Mouse (Mus musculus) cerebellum, adult 2 months (tissue): ENCODE data around the gene Ccnyl1. TPM values are rescaled to one million over a fixed set of nuclear protein-coding genes. Genes with fewer than 3 reads are reported as not detected.

Source experiments
- DNase-seq, 2 experiments: peaks; one replicate each; pipeline ENCODE4 v3.0.0; 2021
- H3K27ac ChIP-seq: fragments of 200-500 bp; 2 replicates; pipeline ENCODE4 v1.5.1; 2012; ENCODE audit warnings: low read length, control low read depth, inconsistent platforms; ENCODE audit not compliant: insufficient read depth
- H3K27me3 ChIP-seq: fragments of 200-500 bp; 2 replicates; pipeline ENCODE4 v1.6.1; 2012; ENCODE audit warnings: inconsistent platforms, mild to moderate bottlenecking, low read length, moderate library complexity; ENCODE audit not compliant: control insufficient read depth, insufficient read depth
- H3K4me1 ChIP-seq: fragments of 200-500 bp; 2 replicates; pipeline ENCODE4 v1.6.1; 2011; ENCODE audit warnings: low read length; ENCODE audit not compliant: control insufficient read depth, insufficient read depth
- H3K4me3 ChIP-seq: fragments of 200-500 bp; replicated peaks from 2 replicates; pipeline ENCODE3; 2011; ENCODE audit warnings: mild to moderate bottlenecking, low read depth, low read length, control low read depth; ENCODE audit not compliant: insufficient read depth
- CTCF ChIP-seq: fragments of 200-500 bp; IDR thresholded peaks from 2 replicates; pipeline ENCODE4 v1.5.1; 2011; ENCODE audit warnings: low read depth, mild to moderate bottlenecking, control low read depth, low read length, moderate library complexity, borderline replicate concordance; ENCODE audit not compliant: insufficient read depth
- POLR2A ChIP-seq: fragments of 200-500 bp; IDR thresholded peaks from 2 replicates; pipeline ENCODE4 v1.6.1; 2011; ENCODE audit warnings: low read length, control low read depth, borderline replicate concordance; ENCODE audit not compliant: insufficient read depth
- WGBS: fragments of 180-500 bp; shearing (Covaris S2); methylation state at CpG from one replicate; pipeline ENCODE4 v1.1.7; 2018; 5-methylcytosine and 5-hydroxymethylcytosine counted together
- polyA plus RNA-seq: library from polyadenylated mRNA; depleted of rRNA; stranded (reverse); fragments of >200 nt; gene quantifications from 2 replicates; pipeline ENCODE4 v1.2.3, GENCODE M21; 2012

Gene Ccnyl1
- polyA plus RNA-seq, 1 experiment, result 17.4 TPM

DNA sequence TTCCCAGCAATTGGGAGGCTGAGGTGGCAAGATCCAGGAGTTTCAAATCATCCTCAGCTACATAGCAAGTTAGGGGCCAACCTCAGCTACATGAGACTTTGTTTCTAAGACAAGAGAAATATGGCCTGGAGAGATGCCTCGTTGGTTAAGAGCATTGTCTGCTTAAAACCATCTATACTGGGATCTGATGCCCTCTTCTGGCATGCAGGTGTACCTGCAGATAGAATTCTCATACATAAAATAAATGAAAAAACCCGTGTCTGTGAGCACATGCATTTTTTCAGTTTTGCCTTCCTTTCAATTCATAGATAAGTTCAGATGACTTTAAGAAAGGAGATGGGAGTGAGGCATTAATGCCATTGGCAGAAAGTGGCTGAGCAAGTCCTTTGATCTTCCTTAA is 19.6 kb downstream of the Ccnyl1 start:
- Histone ChIP-seq H3K4me1 (no peaks in the 10 kb centered on the region), H3K4me3 (no peak overlapping the region), H3K27ac (no peak overlapping the region), H3K27me3 (no peaks in the 10 kb centered on the region)
- WGBS, result 15% methylated on average over 2 of the region's 2 CpGs
- DNase-seq, result peak in 1 of 2 experiments; percentile 14
- TF ChIP-seq POLR2A, result no peak
- TF ChIP-seq CTCF, result no peak

DNA sequence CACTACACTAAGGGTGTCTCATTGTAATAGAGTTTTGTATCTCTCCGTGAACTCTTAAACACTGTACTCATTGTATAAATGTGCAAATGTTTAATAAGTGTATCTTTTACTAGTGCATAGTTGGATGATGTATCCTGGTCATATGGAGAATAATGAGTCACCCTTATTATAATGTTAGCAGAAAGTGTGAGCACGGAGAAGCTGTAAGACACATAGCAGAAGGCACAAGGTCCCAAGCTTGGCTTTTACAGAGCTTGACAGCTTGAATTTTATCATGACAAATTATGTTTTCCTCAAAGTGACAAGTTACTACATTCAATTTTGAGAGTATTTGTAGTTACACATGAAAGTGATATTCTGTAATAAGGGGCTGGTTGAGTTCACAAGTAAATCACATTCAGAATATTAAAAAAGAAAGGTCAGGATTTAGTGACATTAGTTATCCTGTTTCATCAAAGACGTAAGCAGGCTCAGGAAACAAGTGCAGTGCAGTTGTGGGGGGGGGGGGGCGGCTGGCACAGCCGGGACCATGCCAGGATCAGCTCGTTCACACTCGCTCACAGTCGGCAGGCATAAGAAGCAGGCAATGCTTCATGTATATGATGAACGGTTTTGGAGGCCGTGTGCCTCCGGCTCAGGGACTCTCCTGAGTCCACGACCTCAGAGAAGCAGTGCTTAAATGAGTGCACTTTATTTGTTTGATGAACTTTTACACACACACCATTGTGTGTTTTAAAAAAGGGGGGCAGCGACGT is 21.9 kb downstream of the Ccnyl1 start:
- TF ChIP-seq CTCF (no peak), POLR2A (no peak)
- WGBS, result 78% methylated on average over 14 of the region's 14 CpGs
- H3K27me3 ChIP-seq, result no peaks in the 10 kb centered on the region

GRCm38 (mm10) chr1:64715458-64715857 is 25.2 kb downstream of the Ccnyl1 start:
- H3K4me3 ChIP-seq, result no peak overlapping the region
- H3K4me1 ChIP-seq, result no peaks in the 10 kb centered on the region
- DNase-seq, result no peak
- no peak overlapping the region for H3K27ac ChIP-seq
- WGBS, result 86% methylated on average over 2 of the region's 2 CpGs
- TF ChIP-seq CTCF, result no peak
- TF ChIP-seq POLR2A, result no peak
- no peaks in the 10 kb centered on the region for H3K27me3 ChIP-seq

More for the DNA sequence above, 21.9 kb downstream of the Ccnyl1 start:
- DNase-seq, result no peak
- H3K4me3 ChIP-seq, result no peak overlapping the region
- H3K4me1 ChIP-seq, result no peaks in the 10 kb centered on the region
- H3K27ac ChIP-seq, result no peak overlapping the region

DNA sequence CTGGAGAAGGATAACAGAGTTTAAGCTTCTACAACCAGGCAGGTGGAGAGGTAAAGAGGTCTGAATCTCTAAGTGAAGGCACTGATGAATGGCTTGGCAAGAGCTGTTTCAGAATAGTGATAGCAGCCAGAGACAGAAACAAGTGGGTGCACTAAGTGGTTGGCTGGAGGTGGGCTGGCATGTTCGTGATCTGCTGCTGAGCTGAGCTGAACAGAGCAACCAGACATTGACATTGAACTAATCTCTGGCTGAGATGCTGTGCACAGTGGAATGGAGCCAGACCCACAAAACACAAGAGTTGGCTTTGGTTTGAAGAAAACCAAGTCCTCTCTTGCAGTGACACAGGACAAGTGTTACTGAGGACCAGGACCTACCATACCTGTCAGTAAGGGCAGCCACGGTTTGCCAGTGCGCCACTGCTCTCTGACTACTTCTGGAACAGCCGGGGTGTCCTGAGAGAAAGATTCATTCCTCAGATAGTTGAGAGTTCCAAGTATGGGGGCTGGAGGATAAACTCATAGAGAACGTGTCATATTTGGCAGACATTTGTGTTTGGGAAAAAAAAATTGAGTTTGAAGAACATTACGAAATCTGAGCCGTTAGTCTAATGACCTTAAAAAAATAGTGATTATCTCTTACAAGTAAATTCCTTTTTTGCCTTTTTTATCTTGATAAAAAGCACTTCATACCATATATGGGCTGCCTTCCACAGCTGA is 26.5 kb downstream of the Ccnyl1 start:
- Histone ChIP-seq H3K27me3 (no peaks in the 10 kb centered on the region), H3K4me1 (no peaks in the 10 kb centered on the region), H3K4me3 (no peak overlapping the region), H3K27ac (no peak overlapping the region)
- 80% methylated on average over 7 of the region's 7 CpGs for WGBS
- no peak for DNase-seq
- TF ChIP-seq POLR2A (no peak), CTCF (no peak)

- Histone ChIP-seq H3K27ac (no peak overlapping the region), H3K27me3 (no peaks in the 10 kb centered on the region), H3K4me1 (no peaks in the 10 kb centered on the region), H3K4me3 (no peak overlapping the region)
- peak; percentile 54 to 56 for DNase-seq
- TF ChIP-seq CTCF (peak; percentile 85), POLR2A (no peak)
Observed at GRCm38 (mm10) chr1:64717504-64717903, 27.2 kb downstream of the Ccnyl1 start.

DNA sequence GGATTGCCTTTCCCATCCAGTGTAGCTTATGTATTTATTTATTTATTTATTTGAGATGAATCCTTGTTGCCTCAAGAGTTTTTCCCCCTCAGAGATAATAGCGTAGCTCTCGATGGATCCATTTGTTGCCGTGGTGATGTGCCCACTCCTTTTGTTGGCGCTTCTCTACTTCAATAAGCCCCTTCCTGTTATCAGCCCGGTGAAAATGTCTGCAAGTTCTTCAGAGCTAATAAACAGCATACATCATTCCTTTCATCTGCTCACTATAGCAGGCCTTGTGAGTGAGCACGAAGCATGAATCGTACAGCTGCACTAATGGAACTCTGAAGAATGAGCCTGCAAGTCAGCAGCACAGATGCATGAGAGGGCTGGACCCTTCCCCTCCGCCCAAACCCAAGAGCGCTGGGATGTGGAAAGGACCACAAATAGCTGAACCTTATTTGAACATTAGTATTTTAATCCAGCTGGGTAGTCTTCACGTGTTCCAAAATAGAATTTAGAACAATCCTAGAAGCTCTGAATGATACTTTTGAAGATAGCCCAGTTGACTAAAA is 30.9 kb downstream of the Ccnyl1 start:
- Histone ChIP-seq H3K27ac (no peak overlapping the region), H3K4me1 (no peaks in the 10 kb centered on the region), H3K27me3 (no peaks in the 10 kb centered on the region), H3K4me3 (no peak overlapping the region)
- 79% methylated on average over 10 of the region's 10 CpGs for WGBS
- TF ChIP-seq POLR2A, result no peak
- no peak for DNase-seq

GRCm38 (mm10) chr1:64730046-64730445 is 39.8 kb downstream of the Ccnyl1 start:
- Histone ChIP-seq H3K4me1 (peaks cover 2% of the 10 kb centered on the region; the same call in 1 of the 2 replicates), H3K27ac (no peak overlapping the region), H3K27me3 (no peaks in the 10 kb centered on the region), H3K4me3 (no peak overlapping the region)
- WGBS, result 62% methylated on average over 4 of the region's 4 CpGs
- no peak for TF ChIP-seq POLR2A
- no peak for TF ChIP-seq CTCF
- DNase-seq, result no peak

- WGBS, result 82% methylated on average over 16 of the region's 16 CpGs
- TF ChIP-seq POLR2A (no peak), CTCF (no peak)
- H3K4me3 ChIP-seq, result no peak overlapping the region
- no peak for DNase-seq
- peaks cover 10% of the 10 kb centered on the region for H3K4me1 ChIP-seq
- H3K27me3 ChIP-seq, result no peaks in the 10 kb centered on the region
- H3K27ac ChIP-seq, result no peak overlapping the region
Observed at GRCm38 (mm10) chr1:64731341-64732020, 41.2 kb downstream of the Ccnyl1 start.
